Mouse (Mus musculus): ENCODE data around the gene Eddm3b. TPM values are rescaled to one million over a fixed set of nuclear protein-coding genes. Genes with fewer than 3 reads are reported as not detected.
A peak's percentile ranks its signal among the peaks of the same experiment; 100 is the strongest.

Gene Eddm3b
- total RNA-seq (2021), result not detected
- long read RNA-seq, experiment 1, result 0 reads
- long read RNA-seq, experiment 2, result 0 reads

- DNase-seq, result no peak
Measured at GRCm38 (mm10) chr14:51113916-51114560, at the start of gene Eddm3b. Gene Eddm3b, plus strand, starts transcription at chr14:51114426.

- no peak for DNase-seq
Measured at GRCm38 (mm10) chr14:51068956-51069355, 45.3 kb upstream of the Eddm3b start.

- peak; percentile 32 for DNase-seq
Measured at GRCm38 (mm10) chr14:51069617-51070016, 44.6 kb upstream of the Eddm3b start.

GRCm38 (mm10) chr14:51074335-51074734 lies 39.9 kb upstream of the Eddm3b start, which contains the start of gene Olfr750:
Gene Olfr750, minus strand, starts transcription at chr14:51074435.
- no peak for DNase-seq

- no peak for DNase-seq
Measured at GRCm38 (mm10) chr14:51079180-51079579, 35.0 kb upstream of the Eddm3b start.

- DNase-seq, result no peak
Measured at GRCm38 (mm10) chr14:51081035-51081434, 33.2 kb upstream of the Eddm3b start.

- no peak for DNase-seq
Measured at GRCm38 (mm10) chr14:51082599-51083581, 31.3 kb upstream of the Eddm3b start.

- no peak for DNase-seq
Measured at GRCm38 (mm10) chr14:51083805-51084204, 30.4 kb upstream of the Eddm3b start.

GRCm38 (mm10) chr14:51085086-51085485 lies 29.1 kb upstream of the Eddm3b start:
- no peak for DNase-seq

GRCm38 (mm10) chr14:51085911-51086310 lies 28.3 kb upstream of the Eddm3b start:
- no peak for DNase-seq

GRCm38 (mm10) chr14:51087762-51088161 lies 26.5 kb upstream of the Eddm3b start:
- DNase-seq, result no peak

GRCm38 (mm10) chr14:51088166-51088969 lies 25.9 kb upstream of the Eddm3b start:
- peak; percentile 77 for DNase-seq

- peak; percentile 92 for DNase-seq
Measured at GRCm38 (mm10) chr14:51088970-51089673, 25.1 kb upstream of the Eddm3b start.

- no peak for DNase-seq
Measured at GRCm38 (mm10) chr14:51089674-51090076, 24.6 kb upstream of the Eddm3b start.

- peak; percentile 74 for DNase-seq
Measured at GRCm38 (mm10) chr14:51090077-51090781, 24.0 kb upstream of the Eddm3b start.

GRCm38 (mm10) chr14:51090921-51091900 lies 23.0 kb upstream of the Eddm3b start, which contains the start of the genes Rnase4 and Ang:
Gene Rnase4, plus strand, starts transcription at chr14:51091077.
Gene Ang, plus strand, starts transcription at chr14:51091150.
- DNase-seq, result peak; percentile 49

GRCm38 (mm10) chr14:51092073-51092620 lies 22.1 kb upstream of the Eddm3b start:
- DNase-seq, result no peak

- no peak for DNase-seq
Measured at GRCm38 (mm10) chr14:51093496-51093895, 20.7 kb upstream of the Eddm3b start.
